Mouse (Mus musculus) kidney, adult 2 months (tissue): ENCODE results near the gene Fam98a.

Experiments
- CTCF ChIP-seq: fragments of 200-500 bp; conservative IDR thresholded peaks from 2 replicates; pipeline ENCODE4 v1.5.1; 2011; ENCODE audit warnings: low read depth, mild to moderate bottlenecking, control low read depth, low read length, moderate library complexity, mixed read lengths; ENCODE audit not compliant: insufficient read depth, insufficient read length
- POLR2A ChIP-seq: fragments of 200-500 bp; IDR thresholded peaks from one replicate; pipeline ENCODE4 v1.6.1; 2011; ENCODE audit warnings: low read depth, low read length, control low read depth

DNA sequence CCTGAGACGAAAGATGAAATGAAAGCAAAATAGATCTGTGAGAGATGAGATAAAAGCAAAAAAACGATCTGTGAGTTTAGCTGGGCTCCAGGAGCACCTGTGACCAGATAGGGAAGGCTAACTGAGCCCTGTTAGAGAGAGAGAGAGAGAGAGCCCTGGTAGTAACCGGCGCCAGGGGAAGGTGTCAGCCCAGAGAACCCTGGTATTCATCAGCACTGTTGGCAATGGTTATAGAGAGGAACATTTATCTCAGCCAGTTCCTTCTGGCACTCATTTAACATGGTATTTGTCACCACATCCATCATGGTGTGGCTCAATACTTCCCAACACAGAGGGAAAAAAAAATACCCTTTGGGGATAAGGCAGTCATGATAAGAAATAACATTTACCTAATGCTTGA lies 35.2 kb downstream of the Fam98a start:
- TF ChIP-seq CTCF, result no peak
- no peak for TF ChIP-seq POLR2A
